Mouse (Mus musculus) CH12.LX (cell line): ENCODE results near the gene Brap. TPM values are rescaled to one million over a fixed set of nuclear protein-coding genes. Genes with fewer than 3 reads are reported as not detected.

Source experiments
- DNase-seq: peaks from one replicate; pipeline ENCODE4 v3.0.0-alpha.2; 2013; ENCODE audit errors: extremely low read depth
- H3K27ac ChIP-seq: 2 replicates; pipeline ENCODE4 v1.5.1; 2012; ENCODE audit warnings: low read depth, mild to moderate bottlenecking, control low read depth, moderate library complexity; ENCODE audit not compliant: insufficient read depth
- H3K27me3 ChIP-seq: replicated peaks from 2 replicates; pipeline ENCODE3; 2012; ENCODE audit warnings: inconsistent platforms
- H3K36me3 ChIP-seq, 2 experiments: replicated peaks in 1 of 2; 2 replicates each; pipeline versions ENCODE3 to v1.6.1; 2012; ENCODE audit warnings: inconsistent platforms in 1 of 2, low read length in 1 of 2, mild to moderate bottlenecking in 1 of 2, mixed read lengths in 1 of 2, moderate library complexity in 1 of 2; ENCODE audit not compliant: control insufficient read depth in 1 of 2, insufficient read depth in 1 of 2
- H3K4me1 ChIP-seq, 2 experiments: 2 replicates each; pipeline ENCODE4 v1.6.1; 2012; ENCODE audit warnings: inconsistent platforms in 1 of 2, moderate library complexity in 1 of 2; ENCODE audit not compliant: insufficient read depth in 2 of 2, control insufficient read depth in 1 of 2
- H3K4me2 ChIP-seq: 2 replicates; pipeline ENCODE4 v1.6.1; 2012; ENCODE audit warnings: low read depth, mild to moderate bottlenecking, control low read depth; ENCODE audit not compliant: poor library complexity, insufficient read depth, severe bottlenecking
- H3K4me3 ChIP-seq, 3 experiments: fragments of 150-350 bp in 1 of 3; sonication (generic) in 1 of 3; replicated peaks in 1 of 3; 2 replicates each; pipeline versions ENCODE3 to v1.5.1; 2011 to 2012; ENCODE audit warnings: low read depth in 2 of 3, low read length in 2 of 3, mild to moderate bottlenecking in 2 of 3, moderate library complexity in 2 of 3, control low read depth in 1 of 3, improper control_type of control experiment in 1 of 3, inconsistent platforms in 1 of 3, mixed read lengths in 1 of 3; ENCODE audit not compliant: poor library complexity in 1 of 3
- H3K79me2 ChIP-seq: replicated peaks from 2 replicates; pipeline ENCODE4 v1.6.1; 2012; ENCODE audit warnings: mild to moderate bottlenecking, moderate library complexity; ENCODE audit not compliant: control insufficient read depth, poor library complexity, insufficient read depth, severe bottlenecking; ENCODE audit errors: extremely low read depth
- H3K9ac ChIP-seq: 2 replicates; pipeline ENCODE4 v1.6.1; 2012; ENCODE audit warnings: low read depth, mild to moderate bottlenecking, control low read depth, moderate library complexity; ENCODE audit not compliant: insufficient read depth
- H3K9me3 ChIP-seq: replicated peaks from 2 replicates; pipeline ENCODE3; 2012; ENCODE audit warnings: low read length, inconsistent platforms, mixed read lengths
- CHD2 ChIP-seq: IDR thresholded peaks from 2 replicates; pipeline ENCODE4 v1.6.1; 2011; ENCODE audit warnings: low read length, improper control_type of control experiment
- E2F4 ChIP-seq: IDR thresholded peaks from 2 replicates; pipeline ENCODE4 v1.6.1; 2011; ENCODE audit warnings: low read depth, low read length, improper control_type of control experiment; ENCODE audit not compliant: insufficient replicate concordance
- EP300 ChIP-seq: IDR thresholded peaks from 2 replicates; pipeline ENCODE4 v1.6.1; 2011; ENCODE audit warnings: low read length, improper control_type of control experiment
- IRF4 ChIP-seq: IDR thresholded peaks from 2 replicates; pipeline ENCODE4 v1.6.1; 2014; ENCODE audit warnings: low read depth, mild to moderate bottlenecking, inconsistent platforms, low read length, improper control_type of control experiment
- JUN ChIP-seq: IDR thresholded peaks from 2 replicates; pipeline ENCODE4 v1.6.1; 2011; ENCODE audit warnings: low read depth, mild to moderate bottlenecking, low read length, improper control_type of control experiment, moderate library complexity; ENCODE audit not compliant: insufficient read depth
- KAT2A ChIP-seq: IDR thresholded peaks from 2 replicates; pipeline ENCODE4 v1.6.1; 2012; ENCODE audit warnings: low read length, improper control_type of control experiment, inconsistent platforms; ENCODE audit not compliant: insufficient replicate concordance
- MAFK ChIP-seq: IDR thresholded peaks from 2 replicates; pipeline ENCODE4 v1.6.1; 2011; ENCODE audit warnings: low read length, improper control_type of control experiment; ENCODE audit not compliant: insufficient replicate concordance
- MXI1 ChIP-seq: IDR thresholded peaks from 2 replicates; pipeline ENCODE4 v1.6.1; 2011; ENCODE audit warnings: mild to moderate bottlenecking, low read depth, low read length, improper control_type of control experiment
- MYC ChIP-seq: IDR thresholded peaks from 2 replicates; pipeline ENCODE4 v1.6.1; 2011; ENCODE audit warnings: low read depth, mild to moderate bottlenecking, improper control_type of control experiment, low read length
- NELFE ChIP-seq: IDR thresholded peaks from 2 replicates; pipeline ENCODE4 v1.6.1; 2011; ENCODE audit warnings: low read depth, low read length, improper control_type of control experiment
- PAX5 ChIP-seq: IDR thresholded peaks from 2 replicates; pipeline ENCODE4 v1.6.1; 2012; ENCODE audit warnings: low read length, inconsistent platforms, mixed read lengths
- POLR2A ChIP-seq: IDR thresholded peaks from 2 replicates; pipeline ENCODE4 v1.6.1; 2011; ENCODE audit warnings: low read depth, mild to moderate bottlenecking, improper control_type of control experiment, low read length
- RCOR1 ChIP-seq: conservative IDR thresholded peaks from 2 replicates; pipeline ENCODE4 v1.6.1; 2012; ENCODE audit warnings: low read depth, mild to moderate bottlenecking, inconsistent platforms, low read length, improper control_type of control experiment
- SMC3 ChIP-seq: IDR thresholded peaks from 2 replicates; pipeline ENCODE4 v1.6.1; 2011; ENCODE audit warnings: low read depth, low read length, improper control_type of control experiment
- TBP ChIP-seq: conservative IDR thresholded peaks from 2 replicates; pipeline ENCODE4 v1.6.1; 2011; ENCODE audit warnings: low read depth, low read length, improper control_type of control experiment
- UBTF ChIP-seq: IDR thresholded peaks from 2 replicates; pipeline ENCODE4 v1.6.1; 2012; ENCODE audit warnings: low read depth, mild to moderate bottlenecking, inconsistent platforms, low read length, improper control_type of control experiment, moderate library complexity
- USF1 ChIP-seq: IDR thresholded peaks from 2 replicates; pipeline ENCODE4 v1.6.1; 2014; ENCODE audit warnings: low read depth, mild to moderate bottlenecking, inconsistent platforms, low read length, improper control_type of control experiment
- ZKSCAN1 ChIP-seq: IDR thresholded peaks from 2 replicates; pipeline ENCODE4 v1.6.1; 2012; ENCODE audit warnings: low read depth, inconsistent platforms, low read length, improper control_type of control experiment, borderline replicate concordance
- ZMIZ1 ChIP-seq: IDR thresholded peaks from 2 replicates; pipeline ENCODE4 v1.6.1; 2012; ENCODE audit warnings: low read depth, mild to moderate bottlenecking, inconsistent platforms, low read length, improper control_type of control experiment
- ZNF384 ChIP-seq: IDR thresholded peaks from 2 replicates; pipeline ENCODE4 v1.6.1; 2012; ENCODE audit warnings: low read depth, low read length, improper control_type of control experiment, inconsistent platforms
- dilution Hi-C: fragments of 300-500 bp; cut with MboI; formaldehyde crosslinking; loops from 2 replicates; pipeline ENCODE4 v1.14.3; 2020; ENCODE audit warnings: low sequenced_read_pairs; ENCODE audit not compliant: extremely low pct_unique_long_range_greater_than_20kb, extremely low pct_ligation_motif_present
- in situ Hi-C: fragments of 300-500 bp; cut with MboI; formaldehyde crosslinking; loops from 3 replicates; pipeline ENCODE4 v1.14.3; 2019; ENCODE audit warnings: low sequenced_read_pairs, low pct_ligation_motif_present, low pct_unique_long_range_greater_than_20kb, mixed read lengths
- polyA plus RNA-seq: library from polyadenylated mRNA; unstranded; fragments of >175 nt; gene quantifications from 2 replicates; pipeline ENCODE4 v1.2.1, GENCODE M21; 2012; ENCODE audit warnings: low read depth; ENCODE audit not compliant: insufficient read length
- total RNA-seq, 2 experiments: library from RNA; depleted of rRNA; stranded (reverse); fragments of 300-350 nt in 1 of 2; fragments of >200 nt in 1 of 2; gene quantifications; 2 replicates each; pipeline ENCODE4 v1.2.3; 2012 to 2014

Gene Brap
- total and polyA plus RNA-seq, 3 experiments = 23.7 to 33.3 (median 29.8) TPM

DNA sequence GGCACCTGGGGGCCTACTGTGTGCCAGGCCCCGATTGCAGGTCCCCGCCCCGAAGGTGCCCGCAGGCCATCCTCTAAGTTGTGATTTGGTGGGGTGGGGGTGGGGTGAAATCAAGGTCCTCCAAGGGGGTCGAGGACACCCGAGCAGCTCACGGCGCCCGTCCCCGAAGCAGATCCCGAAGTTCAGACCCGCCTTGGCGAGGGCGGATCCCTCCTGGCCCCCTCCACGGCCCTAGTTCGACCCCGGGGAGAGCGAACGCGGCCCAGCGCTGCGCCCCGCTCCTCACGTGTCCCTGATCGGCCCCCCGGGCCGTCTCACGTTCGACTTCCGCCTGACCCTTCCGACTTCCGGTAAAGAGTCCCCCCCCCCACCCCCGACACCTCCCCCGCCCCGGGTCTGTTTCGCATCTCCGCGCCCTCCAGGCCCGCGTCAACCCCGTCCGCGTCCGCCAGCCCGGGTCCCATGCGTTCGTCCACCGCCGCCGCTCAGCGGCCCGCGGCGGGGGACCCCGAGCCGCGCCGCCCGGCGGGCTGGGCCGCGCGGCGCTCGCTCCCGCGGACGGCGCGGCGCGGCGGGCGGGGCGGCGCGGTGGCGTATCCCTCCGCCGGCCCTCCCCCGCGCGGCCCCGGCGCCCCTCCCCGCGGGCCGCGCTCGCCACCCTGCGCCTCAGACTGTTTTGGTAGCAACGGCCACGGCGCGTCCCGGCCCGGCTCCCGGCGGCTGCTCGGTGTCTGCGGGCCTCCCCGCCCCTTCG is 51.0 kb downstream of the Brap start, which contains the start of gene Atxn2 (continued):
- TF ChIP-seq MYC (no peak; the same call in 1 of the 2 replicates), CHD2 (peak; percentile 74), NELFE (peak; percentile 82), ZMIZ1 (peak; percentile 80; the same call in 1 of the 2 replicates), TBP (0 out of 2 replicates have a peak, but pooled peaks have one; percentile 60), USF1 (peak; percentile 47), E2F4 (no peak), MAFK (no peak), MXI1 (peak; percentile 84), SMC3 (no peak), ZNF384 (no peak), JUN (no peak), PAX5 (no peak), KAT2A (0 out of 2 replicates have a peak, but pooled peaks have one; percentile 44), IRF4 (0 out of 2 replicates have a peak, but pooled peaks have one; percentile 11), ZKSCAN1 (peak; percentile 96), RCOR1 (no peak), POLR2A (peak; percentile 86), EP300 (no peak), UBTF (no peak; the same call in 1 of the 2 replicates)

DNA sequence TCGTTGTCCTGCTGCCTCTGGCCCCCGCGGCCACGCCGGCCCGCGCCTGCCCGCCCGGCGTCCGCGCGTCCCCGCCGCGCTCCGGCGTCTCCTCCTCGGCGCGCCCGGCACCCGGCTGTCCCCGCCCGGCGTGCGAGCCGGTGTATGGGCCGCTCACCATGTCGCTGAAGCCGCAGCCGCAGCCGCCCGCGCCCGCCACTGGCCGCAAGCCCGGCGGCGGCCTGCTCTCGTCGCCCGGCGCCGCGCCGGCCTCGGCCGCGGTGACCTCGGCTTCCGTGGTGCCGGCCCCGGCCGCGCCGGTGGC is 51.5 kb downstream of the Brap start:
- peak overlapping the region; percentile 92 for H3K9ac ChIP-seq
- TF ChIP-seq RCOR1 (no peak), POLR2A (no peak), EP300 (no peak)
- dilution Hi-C loops = no loop called here
- H3K27ac ChIP-seq = peak overlapping the region; percentile 23; the same call in 1 of the 2 replicates
- 0 out of 2 replicates have a peak, but pooled peaks cover 4% of the 10 kb centered on the region for H3K79me2 ChIP-seq
- H3K27me3 ChIP-seq = no peaks in the 10 kb centered on the region
- DNase-seq = no peak
- H3K4me1 ChIP-seq = peaks cover 2 to 37% of the 10 kb centered on the region in 2 experiments; a peak in 3 of 4 replicates
- H3K4me3 ChIP-seq = peak overlapping the region; percentile 46 to 87 (median 68)
- peak overlapping the region; percentile 69; the same call in 1 of the 2 replicates for H3K4me2 ChIP-seq
- in situ Hi-C loops = no loop called here
- no peaks in the 10 kb centered on the region for H3K9me3 ChIP-seq
- peaks cover 0 to 8% of the 10 kb centered on the region in 2 experiments for H3K36me3 ChIP-seq
